Mouse (Mus musculus) small intestine, adult 2 months (tissue): ENCODE data around the gene Msi2.

Experiments
- CTCF ChIP-seq: fragments of 200-500 bp; IDR thresholded peaks from 2 replicates; pipeline ENCODE4 v1.5.1; 2012; ENCODE audit warnings: low read depth, mild to moderate bottlenecking, control low read depth, inconsistent platforms, low read length, moderate library complexity, mixed read lengths; ENCODE audit not compliant: insufficient replicate concordance, insufficient read length; ENCODE audit errors: extremely low read depth
- POLR2A ChIP-seq: fragments of 200-500 bp; IDR thresholded peaks from 2 replicates; pipeline ENCODE4 v1.6.1; 2012; ENCODE audit warnings: low read depth, mild to moderate bottlenecking, control low read depth, inconsistent platforms, low read length, moderate library complexity

DNA sequence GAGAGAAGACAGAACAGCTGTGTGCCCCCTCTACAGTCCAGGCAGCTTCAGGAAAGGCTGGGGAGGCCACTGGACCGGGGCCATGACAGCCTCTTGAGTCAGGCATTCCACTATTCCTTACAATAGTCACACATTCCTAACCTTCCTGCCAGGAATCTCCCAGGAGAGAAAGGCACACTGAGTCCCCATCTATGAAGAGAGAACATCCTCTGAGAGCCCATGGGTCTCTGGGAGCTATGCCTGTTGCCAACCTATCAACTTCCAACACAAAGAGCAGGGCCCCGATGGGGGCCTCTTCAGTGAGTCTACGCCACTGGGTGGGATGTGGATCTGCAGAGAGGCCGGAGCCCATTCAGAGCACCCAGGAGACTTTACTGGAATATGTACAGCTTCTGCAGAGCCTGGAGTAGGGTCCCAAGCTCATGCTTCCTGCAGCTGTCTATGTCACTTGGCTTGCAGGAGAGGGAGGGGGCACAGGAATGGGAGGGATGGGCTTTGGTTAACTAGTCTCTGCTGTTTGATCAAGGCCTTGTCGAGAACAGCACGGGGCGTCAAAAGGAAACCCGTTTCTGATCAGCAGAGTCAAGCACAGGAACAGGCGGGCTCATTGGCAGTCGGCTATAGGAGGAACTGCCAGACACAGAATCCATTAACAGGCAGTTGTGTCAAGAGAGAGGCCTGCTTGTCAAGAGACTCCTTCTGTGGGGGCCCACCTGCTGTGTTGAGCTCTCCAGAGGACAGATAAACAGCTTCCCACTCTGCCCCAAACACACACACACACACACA is 193.3 kb downstream of the Msi2 start:
- TF ChIP-seq POLR2A (no peak), CTCF (no peak)
